Mouse (Mus musculus): Measurements from ENCODE around the gene Prrg2.
A peak's percentile ranks its signal among the peaks of the same experiment; 100 is the strongest.
"Not testable (repeated sequence)": the region's sequence is repeated elsewhere in the genome, so short reads cannot be mapped to it uniquely, and the experiment has no call there.

Prrg2 gene

DNA sequence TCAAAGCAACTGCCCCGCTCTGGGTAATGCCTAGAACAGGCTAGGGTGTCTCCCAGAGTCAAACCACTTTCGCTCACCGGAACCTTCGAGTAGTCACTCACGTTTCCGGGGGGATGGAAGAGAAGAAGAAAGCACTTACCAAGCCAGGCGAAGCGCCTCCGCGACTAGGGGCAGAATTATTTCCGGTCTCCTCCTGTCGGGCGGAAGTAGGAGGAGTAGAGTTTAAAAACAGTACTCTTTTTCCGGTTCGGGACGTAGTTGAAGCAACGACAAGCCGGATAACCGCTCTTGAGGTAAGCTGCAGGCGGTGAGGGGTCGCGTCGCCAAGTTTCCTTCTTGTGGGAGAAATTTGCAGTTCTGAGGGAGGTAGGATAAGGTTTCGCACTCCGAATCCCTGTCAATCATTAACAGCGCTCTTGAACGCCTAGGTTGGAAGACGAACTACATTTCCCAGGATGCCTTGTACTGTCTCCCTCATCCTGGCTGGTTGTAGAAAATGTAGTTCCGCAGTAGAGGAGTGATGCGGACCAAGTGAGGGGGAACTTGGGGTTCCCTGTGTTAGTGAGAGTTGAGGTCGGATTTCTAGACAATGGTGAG lies at the start of gene Prrg2, which contains the start of gene Nosip:
Gene Prrg2, minus strand, starts transcription at position 439 of the 597 bp plus-strand sequence.
Gene Nosip, plus strand, starts transcription at position 191 of the 597 bp plus-strand sequence.
- peak; percentile 92 for DNase-seq (ENCODE audit: low spot score)

DNA sequence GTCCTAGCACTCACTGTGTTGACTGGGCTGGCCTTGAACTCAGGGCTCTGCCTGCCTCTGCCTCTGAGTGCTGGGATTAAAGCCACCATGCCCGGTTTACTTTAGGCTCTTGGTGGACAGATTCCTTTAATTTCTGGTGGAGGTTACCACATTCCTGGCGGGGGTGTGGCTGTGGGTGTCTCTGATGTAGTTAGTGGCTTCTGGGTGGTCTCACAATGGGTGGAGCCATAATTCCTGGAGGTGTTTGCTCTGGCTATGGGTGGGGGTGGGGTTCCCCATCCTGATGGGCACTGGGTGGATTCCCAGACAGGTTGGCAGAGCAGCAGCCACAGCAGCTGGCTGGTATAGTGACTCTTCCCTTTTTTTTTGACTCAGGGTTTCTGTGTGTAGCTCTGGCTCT lies 49.5 kb upstream of the Prrg2 start:
- no peak for DNase-seq (ENCODE audit: low spot score)

DNA sequence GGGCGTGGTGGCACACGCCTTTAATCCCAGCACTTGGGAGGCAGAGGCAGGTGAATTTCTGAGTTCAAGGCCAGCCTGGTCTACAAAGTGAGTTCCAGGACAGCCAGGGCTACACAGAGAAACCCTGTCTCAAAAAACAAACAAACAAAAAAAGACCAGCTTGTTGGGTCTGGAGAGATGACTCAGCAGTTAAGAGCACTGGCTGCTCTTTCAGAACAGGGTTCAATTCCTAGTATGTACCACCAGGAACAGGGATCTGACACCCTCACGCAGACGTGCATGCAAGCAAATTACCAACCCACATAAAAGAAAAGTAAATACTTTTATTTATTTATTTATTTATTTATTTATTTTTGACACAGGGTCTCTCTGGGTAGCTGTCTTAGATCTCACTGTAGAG lies 47.6 kb upstream of the Prrg2 start:
- not testable (repeated sequence) for DNase-seq (ENCODE audit: low spot score)

DNA sequence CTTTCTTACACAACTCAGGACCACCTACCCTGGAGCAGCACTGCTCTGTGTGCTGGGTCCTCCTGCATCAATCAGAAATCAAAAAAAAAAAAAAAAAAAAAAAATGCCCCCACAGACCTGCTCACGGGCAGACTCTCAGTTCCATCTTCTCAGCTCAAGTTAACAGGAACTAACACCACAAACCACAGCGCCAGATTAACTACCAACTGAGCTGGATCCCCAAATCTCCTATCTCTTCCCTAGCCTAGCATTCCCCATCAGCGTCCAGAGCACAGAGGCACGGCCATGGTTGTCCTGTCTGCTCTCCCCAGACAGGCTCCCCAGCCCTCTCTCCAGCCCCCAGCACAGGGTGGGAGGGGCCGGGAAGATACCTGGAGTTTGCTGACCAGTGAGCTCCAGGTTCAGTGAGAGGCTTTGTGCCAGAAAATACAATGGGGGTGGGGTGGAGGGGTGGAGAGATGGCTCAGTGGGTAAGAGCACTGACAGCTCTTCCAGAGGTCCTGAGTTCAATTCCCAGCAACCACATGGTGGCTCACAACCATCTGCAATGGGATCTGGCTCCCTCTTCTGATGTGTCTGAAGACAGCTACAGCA lies 44.7 kb upstream of the Prrg2 start:
- DNase-seq (ENCODE audit: low spot score) = no peak

DNA sequence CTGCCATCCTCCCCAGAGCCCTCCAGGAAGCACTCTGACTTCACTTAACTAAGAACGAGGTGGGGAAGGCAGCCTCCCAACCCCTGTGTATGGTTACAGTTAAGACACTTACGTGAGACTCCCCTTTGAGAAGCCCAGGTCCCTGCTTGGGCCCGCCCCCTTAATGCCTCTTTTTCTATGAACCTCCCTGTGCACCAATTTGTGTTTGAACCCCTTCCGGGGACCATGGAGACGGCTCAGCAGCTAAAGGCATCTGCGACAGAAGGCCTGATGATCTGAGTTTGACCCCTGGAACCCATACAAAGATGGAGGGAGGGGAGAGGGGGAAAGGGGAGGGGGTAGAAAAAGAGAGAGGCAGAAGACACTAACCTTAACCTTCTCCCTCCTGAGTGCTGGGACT lies 44.0 kb upstream of the Prrg2 start:
- no peak for DNase-seq (ENCODE audit: low spot score)

DNA sequence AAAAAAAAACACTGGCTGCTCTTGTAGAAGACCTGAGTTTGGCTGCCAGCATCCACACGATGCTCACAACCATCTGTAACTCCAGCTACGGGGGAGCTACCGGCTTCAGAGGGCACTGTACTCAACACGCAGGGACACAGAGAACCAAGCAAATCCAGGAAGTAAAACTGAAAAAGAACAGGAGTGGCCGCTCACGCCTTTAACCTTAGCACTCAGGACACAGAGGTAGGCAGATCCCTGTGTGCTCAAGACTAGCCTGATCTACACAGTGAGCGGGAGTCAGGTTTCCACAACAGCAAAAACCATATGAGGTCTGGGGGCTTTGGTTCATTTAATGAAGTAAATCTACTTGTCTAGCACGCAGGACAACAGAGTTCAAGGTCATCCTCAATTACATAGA lies 43.0 kb upstream of the Prrg2 start:
- no peak for DNase-seq (ENCODE audit: low spot score)

DNA sequence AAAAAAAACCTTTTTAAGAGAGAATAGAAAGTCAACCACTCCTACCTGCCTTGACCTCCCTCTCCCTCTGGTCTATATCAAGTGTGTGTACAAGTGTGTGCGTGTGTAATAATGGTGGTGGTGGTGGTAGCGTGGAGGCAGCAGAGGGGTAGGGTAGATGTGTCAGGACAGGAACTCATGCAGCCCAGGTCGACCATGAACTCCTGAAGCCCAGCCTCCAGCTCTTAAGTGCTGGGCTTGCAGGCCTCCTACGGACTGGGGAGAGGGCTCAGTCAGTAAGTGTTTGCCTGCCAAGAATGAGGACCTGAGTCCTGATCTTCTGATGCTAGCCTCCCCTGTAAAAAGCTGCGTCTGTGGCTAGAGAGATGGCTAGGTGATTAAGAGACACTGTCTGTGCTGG lies 42.5 kb upstream of the Prrg2 start:
- no peak for DNase-seq (ENCODE audit: low spot score)

DNA sequence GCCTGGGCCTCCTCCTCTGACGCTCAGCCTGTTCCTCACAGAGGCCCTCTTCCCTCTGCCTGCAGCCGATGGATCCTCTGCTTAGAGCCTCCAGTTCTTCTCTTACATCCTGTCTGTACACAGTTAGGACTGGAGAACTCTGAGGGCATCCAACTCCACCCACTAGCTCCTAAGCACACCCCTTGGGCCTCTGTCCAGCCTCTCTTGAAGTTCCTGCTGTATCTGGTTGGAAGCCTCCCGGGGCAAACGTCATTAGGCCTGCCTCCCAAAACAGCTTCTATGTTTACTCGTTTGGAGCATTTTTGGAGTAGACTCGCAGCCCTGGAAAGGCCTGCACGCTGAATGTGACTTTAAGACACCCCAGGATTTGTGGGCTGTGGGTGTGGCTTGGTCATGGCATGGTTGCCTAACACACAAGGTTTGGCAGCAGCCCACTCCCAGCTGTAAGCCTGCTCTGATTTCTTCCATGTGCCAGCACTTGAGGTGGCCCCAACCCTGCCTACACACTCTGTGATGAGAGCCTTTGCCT lies 41.2 kb upstream of the Prrg2 start, which contains the start of gene Fcgrt:
Gene Fcgrt, minus strand, starts transcription at position 200 of the 529 bp plus-strand sequence.
- DNase-seq (ENCODE audit: low spot score) = peak; percentile 94

DNA sequence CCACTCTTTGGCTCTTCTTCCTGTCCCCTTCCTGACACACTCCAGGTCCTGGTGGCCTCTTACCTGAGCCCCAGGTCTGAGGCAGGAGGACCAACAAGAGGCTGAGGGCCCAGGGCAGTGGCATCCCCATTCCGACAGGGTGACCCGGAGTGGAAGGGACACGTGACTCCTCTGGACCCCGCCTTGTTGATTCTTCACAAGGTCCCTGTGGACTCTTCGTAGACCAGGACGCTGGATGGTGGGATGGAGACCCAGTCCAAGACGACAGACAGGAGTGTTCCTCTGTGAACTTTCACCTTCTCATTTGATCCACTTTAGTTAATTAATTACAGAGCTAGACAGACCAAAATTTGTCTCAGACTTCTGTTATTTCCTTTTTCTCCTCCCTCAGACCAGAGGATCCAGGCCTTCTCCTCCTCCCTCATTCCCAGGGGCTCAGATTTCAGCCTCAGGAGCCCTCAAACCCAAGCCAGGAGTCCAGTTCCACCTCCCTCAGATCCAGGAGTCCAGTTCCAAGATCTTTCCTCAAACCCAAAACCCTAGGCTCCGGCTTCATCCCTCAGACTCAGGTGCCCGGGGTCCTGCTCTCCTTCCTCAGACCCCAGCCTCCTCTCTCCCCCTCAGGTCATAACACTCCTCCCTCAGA lies 40.6 kb upstream of the Prrg2 start:
- no peak for DNase-seq (ENCODE audit: low spot score)

DNA sequence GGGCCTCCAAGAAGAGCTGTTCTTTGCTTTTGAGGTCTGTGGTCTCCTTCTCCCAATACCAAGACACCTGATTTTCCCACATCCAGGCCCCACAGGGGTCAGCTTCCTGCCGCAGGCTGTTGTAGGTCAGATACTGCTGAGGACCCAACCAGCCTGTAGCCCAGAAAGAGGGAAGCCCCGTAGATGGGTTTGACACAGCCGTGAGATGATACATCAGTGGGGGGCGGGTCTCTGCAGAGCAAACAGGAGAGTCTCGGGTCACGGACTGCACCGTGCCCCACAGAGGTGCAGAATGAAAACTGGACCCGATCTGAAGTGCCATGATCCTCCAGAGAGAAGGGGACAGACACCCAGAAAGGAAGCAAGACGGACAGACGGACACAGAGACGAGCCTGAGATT lies 40.0 kb upstream of the Prrg2 start:
- no peak for DNase-seq (ENCODE audit: low spot score)

DNA sequence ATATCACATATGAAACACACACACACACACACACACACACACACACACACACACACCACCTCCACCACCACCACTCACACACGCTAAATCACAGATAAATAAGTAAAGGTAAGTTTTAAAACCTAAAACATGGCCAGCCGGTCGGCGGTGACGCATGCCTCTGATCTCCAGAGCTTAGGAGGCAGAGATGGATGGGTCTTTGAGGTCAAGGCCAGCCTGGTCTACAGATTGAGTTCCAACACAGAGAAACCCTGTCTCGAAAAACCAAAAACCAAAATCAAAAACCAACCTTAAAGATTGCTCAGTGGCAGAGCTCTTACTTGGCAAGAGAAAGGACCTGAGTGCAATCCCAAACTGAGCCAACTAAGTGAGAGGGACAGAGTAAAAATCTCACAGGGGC lies 37.6 kb upstream of the Prrg2 start:
- DNase-seq (ENCODE audit: low spot score) = no peak

DNA sequence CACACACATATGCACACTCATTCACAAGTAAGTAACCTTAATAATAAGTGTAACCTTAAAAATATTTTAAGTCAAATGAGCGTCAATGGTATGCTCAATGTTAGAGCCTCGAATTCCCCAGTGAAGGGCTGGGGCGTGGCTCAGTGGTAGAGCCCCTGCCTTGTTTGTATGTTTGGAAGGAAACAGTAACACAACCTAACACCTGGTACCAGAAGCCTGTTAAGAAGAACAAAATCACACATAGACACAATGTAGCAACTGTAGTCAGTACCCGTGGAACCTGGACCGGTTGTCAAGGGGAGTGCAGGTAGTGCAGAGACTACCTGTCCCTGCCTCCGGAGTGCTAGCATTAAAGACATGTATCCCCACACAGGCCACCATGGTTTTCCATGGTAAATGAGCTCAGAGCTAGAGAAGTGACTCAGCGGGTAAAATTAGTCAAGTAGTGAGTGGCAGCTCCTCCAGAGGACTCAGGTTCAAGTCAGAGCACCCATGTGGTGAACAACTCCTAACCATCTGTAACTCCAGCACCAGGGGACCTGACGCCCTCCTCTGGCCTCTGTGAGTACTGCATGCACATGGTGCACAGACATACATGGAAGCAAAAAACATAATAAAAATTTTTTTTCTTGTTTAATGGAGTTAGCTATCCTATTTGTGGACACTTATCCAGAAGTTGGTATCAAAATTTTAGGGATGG lies 36.2 kb upstream of the Prrg2 start:
- no peak for DNase-seq (ENCODE audit: low spot score)

DNA sequence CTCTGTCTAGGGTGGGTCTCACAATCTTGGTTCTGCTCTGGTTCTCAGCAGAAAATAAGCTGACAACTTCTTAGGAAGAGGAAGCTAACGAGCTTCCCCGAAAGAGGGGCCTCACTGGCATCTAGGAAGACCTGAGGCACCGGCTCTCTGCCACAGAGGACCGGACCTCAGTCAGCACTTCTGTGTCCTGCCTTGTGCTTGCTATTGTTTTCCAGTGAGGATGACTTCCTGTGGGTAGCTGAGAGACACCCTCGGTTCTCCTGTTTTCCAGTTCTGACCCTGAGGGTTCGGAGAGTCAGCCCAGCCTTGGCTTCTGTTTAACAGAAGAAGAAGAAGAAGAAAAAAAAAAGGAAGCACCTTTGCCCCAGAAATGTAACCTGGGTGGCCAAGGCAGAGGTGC lies 35.0 kb upstream of the Prrg2 start:
- no peak for DNase-seq (ENCODE audit: low spot score)

DNA sequence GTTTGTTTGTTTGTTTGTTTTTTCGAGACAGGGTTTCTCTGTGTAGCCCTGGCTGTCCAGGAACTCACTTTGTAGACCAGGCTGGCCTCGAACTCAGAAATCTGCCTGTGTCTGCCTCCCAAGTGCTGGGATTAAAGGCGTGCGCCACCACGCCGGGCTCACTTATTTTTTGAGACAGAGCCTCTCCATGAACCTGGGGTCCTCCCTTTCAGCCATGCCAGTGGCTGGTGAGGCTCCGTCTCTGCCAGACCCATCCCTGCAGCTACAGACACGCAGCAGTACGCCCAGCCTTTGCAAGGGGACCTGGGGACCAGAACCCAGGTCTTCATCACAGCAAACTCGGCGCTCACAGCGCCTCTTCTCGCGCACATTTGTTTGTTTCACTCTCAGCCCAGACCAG lies 33.5 kb upstream of the Prrg2 start:
- DNase-seq (ENCODE audit: low spot score) = not testable (repeated sequence)

DNA sequence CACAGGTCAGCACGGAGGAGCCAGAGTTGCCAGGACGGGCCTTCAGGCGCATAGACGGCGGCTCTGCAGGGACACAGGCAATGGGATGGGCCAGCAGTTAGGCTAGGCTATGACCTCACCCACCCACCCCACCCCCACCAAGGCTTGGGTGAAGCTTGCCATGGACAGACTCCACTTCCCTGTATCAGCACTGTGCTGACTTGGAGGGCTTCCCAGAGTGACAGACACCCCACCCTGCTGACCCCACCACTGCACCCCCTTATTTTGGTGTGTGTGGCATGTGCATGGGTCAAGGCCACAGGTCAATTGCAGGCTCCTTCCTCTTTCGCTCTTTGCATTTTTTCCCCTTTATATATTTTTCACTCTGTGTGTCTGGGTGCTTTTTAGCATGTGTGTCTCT lies 32.9 kb upstream of the Prrg2 start:
- DNase-seq (ENCODE audit: low spot score) = no peak

DNA sequence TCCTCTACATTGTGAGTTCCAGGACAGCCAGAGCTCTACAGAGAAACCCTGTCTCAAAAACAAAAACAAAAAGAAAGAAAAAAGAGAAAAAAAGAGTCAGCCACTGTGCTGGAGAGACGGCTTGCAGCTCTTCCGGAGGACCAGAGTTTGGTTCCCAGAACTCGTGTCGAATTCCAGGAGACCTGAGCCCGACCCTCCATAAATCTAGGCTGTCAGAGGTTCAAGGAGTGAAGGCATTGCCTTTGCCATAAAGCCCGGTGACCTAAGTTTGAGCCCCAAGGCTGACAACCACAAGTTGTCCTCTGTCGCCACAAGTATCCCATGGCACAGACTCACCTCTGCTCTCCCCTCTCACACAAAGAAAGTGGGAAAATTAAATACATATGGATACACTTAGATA lies 31.6 kb upstream of the Prrg2 start:
- no peak for DNase-seq (ENCODE audit: low spot score)

DNA sequence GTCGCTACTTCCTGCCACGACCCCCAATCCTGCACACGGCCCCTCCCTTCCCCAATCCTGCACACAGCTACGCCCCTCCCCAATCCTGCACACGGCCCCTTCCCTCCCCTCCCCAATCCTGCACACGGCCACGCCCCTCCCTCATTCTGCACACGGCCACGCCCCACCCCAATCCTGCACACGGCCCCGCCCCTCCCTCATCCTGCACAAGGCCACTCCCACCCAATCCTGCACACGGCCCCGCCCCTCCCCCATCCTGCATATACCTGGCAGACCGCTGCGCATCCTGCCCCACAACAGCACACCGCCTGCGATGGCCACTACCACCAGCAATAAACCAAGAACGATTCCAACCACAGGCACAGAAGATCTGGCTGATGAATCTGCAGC lies 31.0 kb upstream of the Prrg2 start:
- DNase-seq (ENCODE audit: low spot score) = no peak

DNA sequence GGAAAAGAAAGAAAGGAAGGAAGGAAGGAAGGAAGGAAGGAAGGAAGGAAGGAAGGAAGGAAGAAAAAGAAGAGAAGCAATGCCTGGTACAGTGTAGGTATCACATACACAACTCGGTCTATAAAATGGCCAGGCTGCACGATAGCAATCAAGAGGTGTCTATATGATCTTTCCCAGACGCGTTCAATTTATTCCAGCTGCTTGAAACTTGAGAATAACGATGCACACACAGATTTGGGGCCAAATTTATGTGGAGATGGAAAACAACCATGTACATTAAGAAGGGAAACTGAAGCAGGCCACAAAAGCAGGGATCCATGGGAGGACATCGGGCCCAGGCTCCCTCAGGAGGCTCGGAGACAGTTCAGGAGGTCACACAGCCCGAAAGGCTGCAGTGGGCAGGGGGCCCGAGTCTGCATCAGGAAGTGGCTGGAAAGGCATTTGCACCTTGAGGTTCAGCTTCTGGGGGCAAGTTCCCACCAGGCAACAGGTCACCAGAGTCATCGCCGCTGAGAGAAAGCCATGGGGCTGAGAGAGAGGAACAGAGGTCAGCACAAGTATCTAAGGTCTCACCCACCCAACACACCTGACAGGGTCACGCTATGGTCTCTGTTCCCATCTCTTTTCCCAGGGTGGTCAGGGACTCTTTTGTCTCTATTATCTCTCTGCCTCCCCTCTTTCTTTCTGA lies 30.5 kb upstream of the Prrg2 start:
- DNase-seq (ENCODE audit: low spot score) = no peak

DNA sequence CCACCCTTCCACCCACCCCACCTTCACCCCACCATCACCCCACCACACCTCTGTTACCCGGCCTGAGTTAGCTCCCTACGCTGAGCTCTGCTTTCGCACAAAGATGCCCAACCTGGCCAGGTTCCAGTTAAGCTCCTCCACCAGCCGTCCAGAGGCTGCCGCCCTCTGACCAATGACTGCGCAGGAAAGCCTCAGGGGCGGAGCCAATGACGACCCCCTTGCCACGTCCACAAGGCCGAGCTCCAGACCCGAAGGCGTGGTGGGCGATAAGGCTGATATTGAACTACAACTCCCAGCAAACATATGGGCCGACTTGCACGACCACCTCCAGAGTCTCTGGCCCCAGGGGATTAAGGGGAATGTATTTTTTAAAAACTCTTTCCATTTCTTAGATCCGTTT lies 29.6 kb upstream of the Prrg2 start, which contains the start of gene Rcn3:
Gene Rcn3, minus strand, starts transcription at position 174 of the 400 bp plus-strand sequence.
- DNase-seq (ENCODE audit: low spot score) = peak; percentile 92

DNA sequence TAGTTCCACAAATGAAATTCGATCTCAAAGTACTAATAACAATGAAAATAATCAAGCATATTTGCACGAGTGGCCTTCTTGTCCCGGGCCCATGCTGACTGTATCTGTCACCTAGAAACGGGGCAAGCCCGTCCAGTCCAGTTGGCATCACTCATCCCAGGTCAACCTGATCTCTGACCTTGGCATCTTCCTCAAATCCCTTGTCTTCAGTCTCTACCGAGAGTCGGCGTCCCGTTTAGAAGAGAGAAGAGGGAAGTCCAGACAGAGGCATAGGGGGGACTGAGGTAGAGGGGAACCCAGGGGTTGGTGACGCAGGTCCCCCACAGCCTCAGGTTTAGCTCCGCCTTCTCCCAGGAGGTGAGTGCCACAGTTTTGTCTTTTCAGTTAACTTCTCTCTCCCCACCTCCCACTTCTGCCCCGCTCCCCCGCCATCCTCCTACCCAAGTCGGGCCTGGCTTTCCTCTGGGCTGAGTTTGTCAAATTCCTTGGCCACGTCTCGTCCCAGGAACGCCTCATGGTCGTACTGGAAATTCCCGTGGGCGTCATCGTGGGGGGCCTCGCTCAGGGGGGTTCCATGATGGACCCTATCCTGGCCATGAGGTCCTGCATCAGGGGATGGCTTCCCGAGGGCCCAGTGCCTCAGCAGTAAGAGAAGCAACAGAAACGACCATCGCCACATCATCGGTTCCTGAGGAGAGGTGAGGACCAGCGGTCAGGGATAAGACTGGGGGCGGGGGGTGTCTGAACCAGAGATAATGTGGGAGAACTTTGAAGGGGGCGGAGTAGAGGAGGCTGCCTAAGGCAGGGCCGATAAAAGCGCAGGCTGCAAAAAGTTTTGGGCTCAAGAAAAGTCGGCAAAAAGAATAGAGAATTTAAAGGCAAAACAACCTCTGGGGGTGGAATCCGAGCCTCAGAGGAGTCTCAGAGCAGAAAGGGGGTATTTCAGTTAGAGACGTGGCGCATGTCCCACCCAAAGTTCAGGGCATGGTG lies 28.8 kb upstream of the Prrg2 start:
- DNase-seq (ENCODE audit: low spot score) = no peak
